Mouse (Mus musculus) lung, embryonic 15.5 days (tissue): ENCODE measurements at regions not wholly inside any gene's neighbourhood (a gene's known extent, or its start where the extent isn't known, plus 50 kb on each side); places are given as distances from the start of the nearest gene placed in this dataset.

Source experiments
- ATAC-seq: fragments of 200-750 bp; cut with Nextera tagmentation; 2 replicates; pipeline ENCODE4 v1.8.0; 2017; ENCODE audit warnings: moderate number of reproducible peaks, borderline replicate concordance; ENCODE audit not compliant: low FRiP score, low TSS enrichment; ENCODE audit errors: extremely low read depth
- H3K27ac ChIP-seq: fragments of 300-500 bp; sonication (generic); 2 replicates; pipeline ENCODE4 v1.5.1; 2015; ENCODE audit warnings: moderate library complexity, mild to moderate bottlenecking, inconsistent platforms
- H3K27me3 ChIP-seq: fragments of 300-500 bp; sonication (generic); 2 replicates; pipeline ENCODE4 v1.6.1; 2015; ENCODE audit warnings: inconsistent platforms
- H3K36me3 ChIP-seq: fragments of 300-500 bp; sonication (generic); 2 replicates; pipeline ENCODE4 v1.6.1; 2015; ENCODE audit warnings: inconsistent platforms
- H3K4me1 ChIP-seq: fragments of 300-500 bp; sonication (generic); 2 replicates; pipeline ENCODE4 v1.6.1; 2015; ENCODE audit warnings: inconsistent platforms
- H3K4me2 ChIP-seq: fragments of 300-500 bp; sonication (generic); 2 replicates; pipeline ENCODE4 v1.6.1; 2015; ENCODE audit warnings: inconsistent platforms, mild to moderate bottlenecking, moderate library complexity
- H3K4me3 ChIP-seq: fragments of 300-500 bp; sonication (generic); 2 replicates; pipeline ENCODE4 v1.5.1; 2015; ENCODE audit warnings: mild to moderate bottlenecking, inconsistent platforms
- H3K9ac ChIP-seq: fragments of 300-500 bp; sonication (generic); 2 replicates; pipeline ENCODE4 v1.6.1; 2015; ENCODE audit warnings: inconsistent platforms
- H3K9me3 ChIP-seq: fragments of 300-500 bp; sonication (generic); 2 replicates; pipeline ENCODE4 v1.6.1; 2016; ENCODE audit warnings: inconsistent platforms
- WGBS: fragments of 180-500 bp; shearing (Covaris S2); methylation state at CpG from one replicate; pipeline ENCODE4 v1.1.7; 2015; 5-methylcytosine and 5-hydroxymethylcytosine counted together

GRCm38 (mm10) chr15:94219907-94220306, 245.3 kb downstream of the Adamts20 start:
- no peak for ATAC-seq

DNA sequence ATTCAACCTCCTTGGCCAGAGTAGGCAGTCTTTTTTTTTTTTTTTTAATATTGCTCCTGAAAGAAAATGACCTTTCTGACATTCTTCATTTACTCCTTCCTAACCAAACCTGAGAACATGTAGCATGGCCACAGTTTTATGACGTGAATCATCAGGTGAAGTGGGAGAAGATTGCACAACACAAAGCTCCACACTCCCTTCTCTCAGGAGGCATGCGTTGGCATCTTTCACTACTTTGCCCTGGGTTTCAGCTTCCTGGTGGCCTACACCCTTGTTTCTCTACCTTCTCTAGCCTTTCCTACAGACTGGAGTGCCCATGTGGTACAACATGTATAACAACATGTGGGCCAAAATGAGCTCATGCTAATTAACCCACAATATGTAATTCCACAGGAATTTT, 248.5 kb downstream of the Adamts20 start:
- no peak overlapping the region for H3K27ac ChIP-seq
- peaks cover 20% of the 10 kb centered on the region for H3K4me1 ChIP-seq
- WGBS, result 67% methylated on average over 2 of the region's 2 CpGs

More at GRCm38 (mm10) chr15:94219907-94220306, 245.3 kb downstream of the Adamts20 start:
- WGBS, result 40% methylated on average over 5 of the region's 5 CpGs
- H3K4me2 ChIP-seq, result no peak overlapping the region
- H3K4me3 ChIP-seq, result no peak overlapping the region
- no peaks in the 10 kb centered on the region for H3K9me3 ChIP-seq
- H3K27ac ChIP-seq, result no peak overlapping the region
- H3K27me3 ChIP-seq, result no peaks in the 10 kb centered on the region
- H3K36me3 ChIP-seq, result no peaks in the 10 kb centered on the region
- H3K9ac ChIP-seq, result no peak overlapping the region
- H3K4me1 ChIP-seq, result peaks cover 24% of the 10 kb centered on the region

DNA sequence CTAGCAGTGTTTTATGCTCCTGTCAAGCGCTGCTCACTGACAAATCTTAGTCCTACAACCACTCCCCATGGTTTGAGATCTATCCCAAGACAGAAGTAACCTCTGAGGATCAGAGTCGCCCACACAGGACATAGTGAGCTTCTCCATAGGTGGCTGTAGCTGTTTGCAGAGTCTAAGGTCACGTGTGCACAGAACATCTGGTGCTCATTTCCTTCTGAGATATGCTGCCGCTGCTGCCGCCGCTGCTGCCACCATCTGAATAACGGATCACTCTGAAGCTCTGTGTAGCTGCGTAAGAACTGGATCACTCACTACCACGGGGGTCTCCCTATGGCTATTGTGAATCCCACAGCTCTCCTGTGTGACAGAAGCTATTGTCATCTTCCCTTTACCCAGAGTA, 250.8 kb downstream of the Adamts20 start:
- H3K4me3 ChIP-seq, result no peak overlapping the region
- H3K9ac ChIP-seq, result no peak overlapping the region
- WGBS, result 18% methylated on average over 9 of the region's 9 CpGs
- H3K36me3 ChIP-seq, result no peaks in the 10 kb centered on the region
- H3K4me2 ChIP-seq, result no peak overlapping the region
- ATAC-seq, result peak; percentile 62; the same call in 1 of the 2 replicates
- H3K4me1 ChIP-seq, result peaks cover 5% of the 10 kb centered on the region; the same call in 1 of the 2 replicates
- no peaks in the 10 kb centered on the region for H3K9me3 ChIP-seq
- H3K27ac ChIP-seq, result no peak overlapping the region
- no peaks in the 10 kb centered on the region for H3K27me3 ChIP-seq

More for the DNA sequence above, 248.5 kb downstream of the Adamts20 start:
- H3K9me3 ChIP-seq, result no peaks in the 10 kb centered on the region
- H3K36me3 ChIP-seq, result no peaks in the 10 kb centered on the region
- no peaks in the 10 kb centered on the region for H3K27me3 ChIP-seq
- H3K4me3 ChIP-seq, result no peak overlapping the region
- ATAC-seq, result no peak
- no peak overlapping the region for H3K4me2 ChIP-seq
- H3K9ac ChIP-seq, result no peak overlapping the region

DNA sequence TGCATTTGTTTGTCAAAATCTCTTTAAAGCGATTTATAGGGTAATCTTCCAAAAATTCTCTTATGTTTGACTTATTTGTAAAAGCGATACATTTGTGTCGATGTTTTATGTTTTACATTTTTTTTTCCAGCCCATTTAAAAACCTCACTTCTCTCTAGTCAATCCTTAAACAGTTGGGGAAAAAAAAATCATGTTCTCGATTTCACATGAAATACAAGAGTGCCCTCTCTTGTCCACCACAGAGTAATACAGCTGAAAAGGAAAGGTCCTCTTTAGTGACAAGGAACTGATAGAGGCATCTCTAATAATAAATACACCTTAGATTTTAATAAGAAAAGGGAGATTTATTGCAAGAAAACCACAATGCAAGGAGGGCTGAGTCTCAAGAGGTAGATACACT, 251.8 kb downstream of the Adamts20 start:
- Histone ChIP-seq H3K27me3 (no peaks in the 10 kb centered on the region), H3K4me2 (no peak overlapping the region), H3K9ac (no peak overlapping the region), H3K27ac (no peak overlapping the region), H3K36me3 (no peaks in the 10 kb centered on the region), H3K4me3 (no peak overlapping the region), H3K4me1 (peaks cover 5% of the 10 kb centered on the region; the same call in 1 of the 2 replicates), H3K9me3 (no peaks in the 10 kb centered on the region)
- 15% methylated on average over 4 of the region's 4 CpGs for WGBS
- ATAC-seq, result no peak

DNA sequence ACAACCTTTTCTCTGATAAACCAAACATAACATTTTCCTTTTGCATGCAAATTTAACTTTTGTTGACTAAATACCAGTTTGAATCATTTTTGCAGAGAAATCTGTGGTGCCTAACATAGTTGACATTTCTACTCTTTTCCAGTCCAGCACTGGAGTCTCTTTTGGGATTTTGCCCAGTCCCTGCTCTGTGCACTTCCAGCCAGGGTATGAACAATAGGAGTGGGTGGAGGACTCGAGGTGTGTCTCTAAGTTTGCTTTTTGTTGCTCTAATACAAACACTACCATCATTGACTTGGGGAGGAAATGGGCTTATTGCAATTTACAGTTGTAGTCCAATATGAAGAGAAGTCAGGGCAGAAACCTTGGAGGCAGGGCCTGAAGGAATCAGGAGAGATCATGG, 256.7 kb downstream of the Adamts20 start:
- H3K9me3 ChIP-seq, result no peaks in the 10 kb centered on the region
- H3K4me3 ChIP-seq, result no peak overlapping the region
- H3K27me3 ChIP-seq, result no peaks in the 10 kb centered on the region
- H3K4me2 ChIP-seq, result no peak overlapping the region
- H3K27ac ChIP-seq, result peak overlapping the region; percentile 20; the same call in 1 of the 2 replicates
- WGBS, result 37% methylated on average over 1 of the region's 1 CpGs
- H3K9ac ChIP-seq, result no peak overlapping the region
- H3K4me1 ChIP-seq, result peaks cover 9% of the 10 kb centered on the region; the same call in 1 of the 2 replicates
- ATAC-seq, result no peak
- no peaks in the 10 kb centered on the region for H3K36me3 ChIP-seq

DNA sequence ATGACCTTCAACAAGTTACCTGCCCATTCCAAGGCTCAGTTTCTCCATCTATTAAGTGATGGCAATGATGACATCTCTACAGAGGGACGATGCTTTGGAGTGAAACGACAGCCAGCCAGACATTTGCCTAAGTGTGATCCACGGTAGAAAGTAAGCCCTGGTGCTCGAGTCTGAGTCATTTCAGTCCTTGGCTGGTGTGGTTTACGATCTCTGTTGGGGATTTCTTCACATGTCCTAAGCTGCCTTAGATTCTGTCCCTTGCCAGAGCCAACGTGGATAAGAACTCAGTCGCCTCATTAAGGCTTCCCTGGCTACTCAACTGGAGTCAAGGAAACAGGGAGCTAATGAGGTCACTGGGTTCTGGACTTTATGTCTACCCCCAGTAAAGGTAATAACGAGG, 258.8 kb downstream of the Adamts20 start:
- WGBS, result 82% methylated on average over 8 of the region's 8 CpGs
- Histone ChIP-seq H3K27ac (no peak overlapping the region), H3K4me2 (no peak overlapping the region), H3K27me3 (no peaks in the 10 kb centered on the region), H3K36me3 (no peaks in the 10 kb centered on the region), H3K4me3 (no peak overlapping the region), H3K4me1 (peaks cover 9% of the 10 kb centered on the region; the same call in 1 of the 2 replicates), H3K9me3 (no peaks in the 10 kb centered on the region), H3K9ac (no peak overlapping the region)
- ATAC-seq, result no peak

DNA sequence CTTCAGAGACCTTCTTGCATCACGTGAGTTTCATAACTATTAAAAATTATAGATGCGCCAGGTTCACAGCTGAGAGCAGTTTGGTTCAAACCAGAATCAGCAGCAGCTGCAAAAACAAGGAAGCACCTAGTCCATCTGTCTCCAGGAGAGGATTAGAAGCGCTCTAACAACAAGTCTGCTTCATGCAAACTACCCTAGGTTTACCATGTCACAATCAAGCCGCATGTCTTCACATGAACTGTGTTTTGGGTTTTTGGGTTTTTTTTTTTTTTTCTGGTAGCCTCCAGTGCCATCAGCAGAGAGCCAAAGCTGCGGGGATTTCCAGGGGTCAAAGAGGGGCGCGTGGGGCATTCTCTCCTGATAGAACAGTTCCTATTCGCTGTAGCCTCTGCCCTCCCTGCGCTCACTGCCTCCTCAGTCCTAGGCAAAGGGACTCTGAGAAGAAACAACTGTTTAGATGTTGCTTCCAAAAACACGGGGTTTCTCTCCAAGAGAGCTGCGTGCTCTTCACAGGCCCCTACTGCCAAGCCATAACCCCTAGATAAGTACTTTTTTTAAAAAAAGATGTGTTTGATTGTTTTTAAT, 259.8 kb downstream of the Adamts20 start:
- Histone ChIP-seq H3K9me3 (no peaks in the 10 kb centered on the region), H3K27ac (peak overlapping the region; percentile 46; the same call in 1 of the 2 replicates), H3K4me1 (peaks cover 9% of the 10 kb centered on the region; the same call in 1 of the 2 replicates), H3K9ac (no peak overlapping the region), H3K4me2 (no peak overlapping the region), H3K27me3 (no peaks in the 10 kb centered on the region), H3K36me3 (no peaks in the 10 kb centered on the region), H3K4me3 (no peak overlapping the region)
- ATAC-seq, result peak; percentile 83
- 44% methylated on average over 11 of the region's 11 CpGs for WGBS

GRCm38 (mm10) chr15:94190081-94190488, 275.1 kb downstream of the Adamts20 start:
- H3K27me3 ChIP-seq, result no peaks in the 10 kb centered on the region
- no peak for ATAC-seq
- H3K27ac ChIP-seq, result no peak overlapping the region
- H3K9ac ChIP-seq, result no peak overlapping the region
- H3K36me3 ChIP-seq, result no peaks in the 10 kb centered on the region
- H3K4me3 ChIP-seq, result no peak overlapping the region
- H3K4me1 ChIP-seq, result no peaks in the 10 kb centered on the region
- no peak overlapping the region for H3K4me2 ChIP-seq
- no peaks in the 10 kb centered on the region for H3K9me3 ChIP-seq
- 46% methylated on average over 7 of the region's 7 CpGs for WGBS

DNA sequence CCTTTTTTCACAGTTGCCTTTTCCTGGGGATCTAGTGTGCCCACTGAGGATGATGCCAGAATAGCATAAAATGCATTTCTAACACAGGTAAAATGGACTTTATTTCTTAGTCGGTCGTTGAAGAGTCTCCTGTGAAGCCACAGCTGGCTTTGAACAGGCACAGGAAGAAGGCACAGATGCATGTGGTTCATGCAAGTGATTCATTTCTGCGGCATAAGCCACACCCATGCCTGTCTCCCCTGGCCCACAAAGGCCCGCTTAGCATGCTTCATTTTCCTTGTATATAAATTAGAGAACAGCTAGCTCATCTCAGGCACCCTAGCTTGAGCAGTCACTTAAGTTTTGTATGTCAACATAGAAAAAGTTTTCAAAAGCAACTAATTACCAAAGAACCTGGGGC, 277.6 kb downstream of the Adamts20 start:
- no peaks in the 10 kb centered on the region for H3K36me3 ChIP-seq
- H3K27me3 ChIP-seq, result no peaks in the 10 kb centered on the region
- H3K9me3 ChIP-seq, result no peaks in the 10 kb centered on the region
- no peak for ATAC-seq
- no peaks in the 10 kb centered on the region for H3K4me1 ChIP-seq
- H3K4me2 ChIP-seq, result no peak overlapping the region
- H3K27ac ChIP-seq, result no peak overlapping the region
- no peak overlapping the region for H3K9ac ChIP-seq
- no peak overlapping the region for H3K4me3 ChIP-seq
- 71% methylated on average over 4 of the region's 4 CpGs for WGBS

DNA sequence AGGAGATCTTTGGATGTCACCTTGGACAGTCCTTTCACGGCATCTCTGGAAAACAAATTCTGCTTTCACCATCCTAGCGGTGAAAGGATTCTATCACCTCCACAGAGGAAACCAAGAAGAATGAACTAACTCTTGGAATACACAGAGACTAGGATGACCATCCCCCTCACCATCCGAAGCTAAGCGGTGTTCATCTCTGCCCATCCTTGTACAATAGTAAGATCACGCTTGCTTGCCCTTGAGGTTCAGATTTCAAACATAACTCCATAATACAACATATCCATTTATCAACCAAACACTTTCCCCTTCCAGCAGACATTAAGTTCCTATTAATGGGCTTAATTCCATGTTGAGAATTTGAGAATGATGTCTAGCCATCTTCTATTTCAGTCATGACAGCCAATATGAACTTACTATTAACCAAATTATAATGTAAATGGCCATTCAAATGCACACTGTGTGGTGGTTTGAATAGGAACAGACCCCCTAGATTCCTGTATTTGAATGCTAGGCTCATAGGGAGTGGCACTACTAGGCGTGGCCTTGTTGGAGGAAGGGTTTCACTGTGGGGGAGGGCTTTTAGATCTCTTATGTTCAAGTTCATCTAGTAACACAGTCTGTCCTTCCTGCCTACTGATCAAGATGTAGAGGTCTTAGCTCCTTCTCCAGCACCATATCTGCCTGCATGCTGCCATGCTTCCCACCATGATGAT, 281.4 kb downstream of the Adamts20 start:
- no peak overlapping the region for H3K4me3 ChIP-seq
- no peaks in the 10 kb centered on the region for H3K27me3 ChIP-seq
- H3K4me2 ChIP-seq, result no peak overlapping the region
- no peak overlapping the region for H3K9ac ChIP-seq
- no peaks in the 10 kb centered on the region for H3K4me1 ChIP-seq
- no peaks in the 10 kb centered on the region for H3K36me3 ChIP-seq
- no peak overlapping the region for H3K27ac ChIP-seq
- 95% methylated on average over 6 of the region's 6 CpGs for WGBS
- no peak for ATAC-seq
- no peaks in the 10 kb centered on the region for H3K9me3 ChIP-seq

- 69% methylated on average over 7 of the region's 7 CpGs for WGBS
- H3K4me3 ChIP-seq, result no peak overlapping the region
- no peaks in the 10 kb centered on the region for H3K9me3 ChIP-seq
- no peak overlapping the region for H3K9ac ChIP-seq
- no peak for ATAC-seq
- H3K27me3 ChIP-seq, result no peaks in the 10 kb centered on the region
- H3K4me1 ChIP-seq, result no peaks in the 10 kb centered on the region
- H3K27ac ChIP-seq, result no peak overlapping the region
- no peaks in the 10 kb centered on the region for H3K36me3 ChIP-seq
- no peak overlapping the region for H3K4me2 ChIP-seq
These were observed 291.1 kb downstream of the Adamts20 start for GRCm38 (mm10) chr15:94174083-94174482.

- WGBS, result 78% methylated on average over 4 of the region's 4 CpGs
- Histone ChIP-seq H3K36me3 (no peaks in the 10 kb centered on the region), H3K9ac (no peak overlapping the region), H3K9me3 (no peaks in the 10 kb centered on the region), H3K4me1 (no peaks in the 10 kb centered on the region), H3K4me3 (no peak overlapping the region), H3K27ac (no peak overlapping the region), H3K4me2 (no peak overlapping the region), H3K27me3 (no peaks in the 10 kb centered on the region)
- no peak for ATAC-seq
These were observed 304.4 kb downstream of the Adamts20 start for GRCm38 (mm10) chr15:94160806-94161205.
